Mouse (Mus musculus): ENCODE results near the gene Olfr1161. TPM values are rescaled to one million over a fixed set of nuclear protein-coding genes. Genes with fewer than 3 reads are reported as not detected.
"Not testable (repeated sequence)": the region's sequence is repeated elsewhere in the genome, so short reads cannot be mapped to it uniquely, and the experiment has no call there.

Gene Olfr1161
- polyA plus RNA-seq (2011; ENCODE audit: insufficient read length, low read depth, missing spikeins), result not detected in 2 replicates

- not testable (repeated sequence) for H3K4me3 ChIP-seq (ENCODE audit: insufficient read depth, low read length)
These were observed at the start of gene Olfr1161 for GRCm38 (mm10) chr2:88022474-88022873. Olfr1161 (plus strand) TSS chr2:88022774.

GRCm38 (mm10) chr2:87974563-87974962 is 48.0 kb upstream of the Olfr1161 start, which contains the start of gene Olfr74:
Olfr74 (minus strand) TSS chr2:87974663.
- TF ChIP-seq CTCF (IDR thresholded peaks at IDR 0.05; ENCODE audit: borderline replicate concordance, insufficient read depth, low read length) (no peak), POLR2A (IDR thresholded peaks at IDR 0.05; ENCODE audit: low read depth, low read length) (no peak)
- H3K27ac ChIP-seq (ENCODE audit: insufficient read depth, low read length), result no peak within 1 kb of the TSS
- no peaks in the 10 kb centered on the region for H3K4me1 ChIP-seq (ENCODE audit: control insufficient read depth, insufficient read depth, low read length)
- no peak within 1 kb of the TSS for H3K4me3 ChIP-seq (ENCODE audit: insufficient read depth, low read length)

More at GRCm38 (mm10) chr2:88022474-88022873, at the start of gene Olfr1161:
- not testable (repeated sequence) for H3K27ac ChIP-seq (ENCODE audit: insufficient read depth, low read length); H3K4me1 ChIP-seq (ENCODE audit: control insufficient read depth, insufficient read depth, low read length)

- H3K27ac ChIP-seq (ENCODE audit: insufficient read depth, low read length), result no peak within 1 kb of the TSS
- TF ChIP-seq POLR2A (IDR thresholded peaks at IDR 0.05; ENCODE audit: low read depth, low read length) (no peak), CTCF (IDR thresholded peaks at IDR 0.05; ENCODE audit: borderline replicate concordance, insufficient read depth, low read length) (no peak)
- H3K4me1 ChIP-seq (ENCODE audit: control insufficient read depth, insufficient read depth, low read length), result no peaks in the 10 kb centered on the region
- H3K4me3 ChIP-seq (ENCODE audit: insufficient read depth, low read length), result no peak within 1 kb of the TSS
These were observed 32.8 kb upstream of the Olfr1161 start, which contains the start of gene Olfr1158 for GRCm38 (mm10) chr2:87989813-87990212. Olfr1158 (plus strand) TSS chr2:87990113.

GRCm38 (mm10) chr2:88007515-88008318 is 14.9 kb upstream of the Olfr1161 start, which contains the start of gene Olfr1160:
Olfr1160 (minus strand) TSS chr2:88008268.
- no peak for TF ChIP-seq POLR2A (IDR thresholded peaks at IDR 0.05; ENCODE audit: low read depth, low read length)
- no peak for TF ChIP-seq CTCF (IDR thresholded peaks at IDR 0.05; ENCODE audit: borderline replicate concordance, insufficient read depth, low read length)
- Histone ChIP-seq H3K27ac (ENCODE audit: insufficient read depth, low read length) (no peak within 1 kb of the TSS), H3K4me3 (ENCODE audit: insufficient read depth, low read length) (no peak within 1 kb of the TSS), H3K4me1 (ENCODE audit: control insufficient read depth, insufficient read depth, low read length) (no peaks in the 10 kb centered on the region)

- Histone ChIP-seq H3K27ac (ENCODE audit: insufficient read depth, low read length) (no peak within 1 kb of the TSS), H3K4me1 (ENCODE audit: control insufficient read depth, insufficient read depth, low read length) (no peaks in the 10 kb centered on the region), H3K4me3 (ENCODE audit: insufficient read depth, low read length) (no peak within 1 kb of the TSS)
- TF ChIP-seq POLR2A (IDR thresholded peaks at IDR 0.05; ENCODE audit: low read depth, low read length), result no peak
- no peak for TF ChIP-seq CTCF (IDR thresholded peaks at IDR 0.05; ENCODE audit: borderline replicate concordance, insufficient read depth, low read length)
These were observed 15.0 kb downstream of the Olfr1161 start, which contains the start of gene Olfr73 for GRCm38 (mm10) chr2:88037599-88037998. Olfr73 (minus strand) TSS chr2:88037699.

- Histone ChIP-seq H3K4me1 (ENCODE audit: control insufficient read depth, insufficient read depth, low read length) (no peaks in the 10 kb centered on the region), H3K27ac (ENCODE audit: insufficient read depth, low read length) (no peak within 1 kb of the TSS), H3K4me3 (ENCODE audit: insufficient read depth, low read length) (no peak within 1 kb of the TSS)
- TF ChIP-seq CTCF (IDR thresholded peaks at IDR 0.05; ENCODE audit: borderline replicate concordance, insufficient read depth, low read length) (no peak), POLR2A (IDR thresholded peaks at IDR 0.05; ENCODE audit: low read depth, low read length) (no peak)
These were observed 28.5 kb downstream of the Olfr1161 start, which contains the start of gene Olfr1162 for GRCm38 (mm10) chr2:88051029-88051428. Olfr1162 (minus strand) TSS chr2:88051129.

GRCm38 (mm10) chr2:88063587-88063986 is 41.0 kb downstream of the Olfr1161 start:
- no peak for TF ChIP-seq CTCF (IDR thresholded peaks at IDR 0.05; ENCODE audit: borderline replicate concordance, insufficient read depth, low read length)
- TF ChIP-seq POLR2A (IDR thresholded peaks at IDR 0.05; ENCODE audit: low read depth, low read length), result no peak
- Histone ChIP-seq H3K4me1 (ENCODE audit: control insufficient read depth, insufficient read depth, low read length) (no peaks in the 10 kb centered on the region), H3K4me3 (ENCODE audit: insufficient read depth, low read length) (no peak overlapping the region), H3K27ac (ENCODE audit: insufficient read depth, low read length) (no peak overlapping the region)

- TF ChIP-seq CTCF (IDR thresholded peaks at IDR 0.05; ENCODE audit: borderline replicate concordance, insufficient read depth, low read length), result no peak
- TF ChIP-seq POLR2A (IDR thresholded peaks at IDR 0.05; ENCODE audit: low read depth, low read length), result no peak
- no peak within 1 kb of the TSS for H3K27ac ChIP-seq (ENCODE audit: insufficient read depth, low read length)
- H3K4me1 ChIP-seq (ENCODE audit: control insufficient read depth, insufficient read depth, low read length), result no peaks in the 10 kb centered on the region
- no peak within 1 kb of the TSS for H3K4me3 ChIP-seq (ENCODE audit: insufficient read depth, low read length)
These were observed 49.2 kb downstream of the Olfr1161 start, which contains the start of gene Olfr1163 for GRCm38 (mm10) chr2:88071730-88072129. Olfr1163 (minus strand) TSS chr2:88071830.

Other genes with a start within 250 kb of the Olfr1161 start
- gene Olfr152, start 243.3 kb upstream of the Olfr1161 start, polyA plus RNA-seq (2011; ENCODE audit: insufficient read length, low read depth, missing spikeins), result not detected in 2 replicates
- gene Olfr1143, start 222.2 kb upstream of the Olfr1161 start, polyA plus RNA-seq (2011; ENCODE audit: insufficient read length, low read depth, missing spikeins), result not detected in 2 replicates
- gene Olfr1145, start 213.0 kb upstream of the Olfr1161 start, polyA plus RNA-seq (2011; ENCODE audit: insufficient read length, low read depth, missing spikeins), result not detected in 2 replicates
- not detected in 2 replicates for gene Olfr1148, start 192.2 kb upstream of the Olfr1161 start, polyA plus RNA-seq (2011; ENCODE audit: insufficient read length, low read depth, missing spikeins)
- gene Olfr1150-ps1, start 178.8 kb upstream of the Olfr1161 start, polyA plus RNA-seq (2011; ENCODE audit: insufficient read length, low read depth, missing spikeins), result not detected in 2 replicates
- not detected in 2 replicates for gene Olfr1151, start 166.9 kb upstream of the Olfr1161 start, polyA plus RNA-seq (2011; ENCODE audit: insufficient read length, low read depth, missing spikeins)
- 0.09 TPM in 1 of 2 replicates, not detected in the other for gene Olfr1152, start 156.3 kb upstream of the Olfr1161 start, polyA plus RNA-seq (2011; ENCODE audit: insufficient read length, low read depth, missing spikeins)
- gene Olfr1153, start 127.8 kb upstream of the Olfr1161 start, polyA plus RNA-seq (2011; ENCODE audit: insufficient read length, low read depth, missing spikeins), result not detected in 2 replicates
- not detected in 2 replicates for gene Olfr1154, start 117.6 kb upstream of the Olfr1161 start, polyA plus RNA-seq (2011; ENCODE audit: insufficient read length, low read depth, missing spikeins)
- gene Olfr1155, start 77.6 kb upstream of the Olfr1161 start, polyA plus RNA-seq (2011; ENCODE audit: insufficient read length, low read depth, missing spikeins), result not detected in 2 replicates
- gene Olfr1156, start 69.7 kb upstream of the Olfr1161 start, polyA plus RNA-seq (2011; ENCODE audit: insufficient read length, low read depth, missing spikeins), result not detected in 2 replicates
- not detected in 2 replicates for gene Olfr1157, start 54.5 kb upstream of the Olfr1161 start, polyA plus RNA-seq (2011; ENCODE audit: insufficient read length, low read depth, missing spikeins)
- not detected in 2 replicates for gene Olfr74, start 48.1 kb upstream of the Olfr1161 start, polyA plus RNA-seq (2011; ENCODE audit: insufficient read length, low read depth, missing spikeins)
- not detected in 2 replicates for gene Olfr1158, start 32.7 kb upstream of the Olfr1161 start, polyA plus RNA-seq (2011; ENCODE audit: insufficient read length, low read depth, missing spikeins)
- not detected in 2 replicates for gene Olfr1160, start 14.5 kb upstream of the Olfr1161 start, polyA plus RNA-seq (2011; ENCODE audit: insufficient read length, low read depth, missing spikeins)
- gene Olfr73, start 14.9 kb downstream of the Olfr1161 start, polyA plus RNA-seq (2011; ENCODE audit: insufficient read length, low read depth, missing spikeins), result not detected in 2 replicates
- not detected in 2 replicates for gene Olfr1162, start 28.4 kb downstream of the Olfr1161 start, polyA plus RNA-seq (2011; ENCODE audit: insufficient read length, low read depth, missing spikeins)
- gene Olfr1163, start 49.1 kb downstream of the Olfr1161 start, polyA plus RNA-seq (2011; ENCODE audit: insufficient read length, low read depth, missing spikeins), result not detected in 2 replicates
- gene Olfr1164, start 71.2 kb downstream of the Olfr1161 start, polyA plus RNA-seq (2011; ENCODE audit: insufficient read length, low read depth, missing spikeins), result not detected in 2 replicates
- not detected in 2 replicates for gene Olfr1166, start 105.5 kb downstream of the Olfr1161 start, polyA plus RNA-seq (2011; ENCODE audit: insufficient read length, low read depth, missing spikeins)
- gene Olfr1167, start 132.4 kb downstream of the Olfr1161 start, polyA plus RNA-seq (2011; ENCODE audit: insufficient read length, low read depth, missing spikeins), result not detected in 2 replicates
- gene Olfr1168, start 159.1 kb downstream of the Olfr1161 start, polyA plus RNA-seq (2011; ENCODE audit: insufficient read length, low read depth, missing spikeins), result not detected in 2 replicates
- gene Olfr1170, start 205.6 kb downstream of the Olfr1161 start, polyA plus RNA-seq (2011; ENCODE audit: insufficient read length, low read depth, missing spikeins), result not detected in 2 replicates